Mouse (Mus musculus): ENCODE results near the gene Gadd45a. TPM values are rescaled to one million over a fixed set of nuclear protein-coding genes. Genes with fewer than 3 reads are reported as not detected.
"Not testable (repeated sequence)": the region's sequence is repeated elsewhere in the genome, so short reads cannot be mapped to it uniquely, and the experiment has no call there.

The Gadd45a gene
- polyA plus RNA-seq, 1 experiment from 2014 or later, result 32.7 TPM

DNA sequence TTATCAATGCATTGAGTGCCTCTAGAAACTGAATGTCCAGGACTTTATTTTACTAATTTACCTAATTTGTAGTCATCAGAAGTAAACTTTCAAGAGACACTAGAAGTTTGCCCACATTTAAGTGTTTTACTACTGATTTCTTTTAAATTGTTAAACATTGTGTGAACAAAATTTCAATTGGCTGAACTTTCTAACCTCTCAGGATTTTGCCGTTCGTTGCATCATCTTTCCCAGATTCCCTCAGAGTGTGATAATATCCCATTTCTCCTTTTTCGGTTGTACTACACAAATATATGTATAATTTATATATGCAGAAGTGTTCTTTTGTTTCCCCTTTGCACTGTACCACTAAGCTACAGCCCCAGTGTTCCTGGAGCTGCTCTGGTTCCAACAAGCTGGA lies 7.3 kb downstream of the Gadd45a start:
- H3K9me3 ChIP-seq (replicated peaks), result no peaks in the 10 kb centered on the region
- H3K4me1 ChIP-seq, result peaks cover 9% of the 10 kb centered on the region
- no peak overlapping the region for H3K27ac ChIP-seq
- no peak for ATAC-seq (replicated peaks; ENCODE audit: low FRiP score)
- H3K27me3 ChIP-seq, result no peaks in the 10 kb centered on the region
- WGBS, result 50% methylated on average over 3 of the region's 3 CpGs
- no peak overlapping the region for H3K9ac ChIP-seq
- H3K36me3 ChIP-seq, result 0 out of 2 replicates have a peak, but pooled peaks cover 3% of the 10 kb centered on the region
- H3K4me3 ChIP-seq (replicated peaks), result no peak overlapping the region
- no peak overlapping the region for H3K4me2 ChIP-seq

DNA sequence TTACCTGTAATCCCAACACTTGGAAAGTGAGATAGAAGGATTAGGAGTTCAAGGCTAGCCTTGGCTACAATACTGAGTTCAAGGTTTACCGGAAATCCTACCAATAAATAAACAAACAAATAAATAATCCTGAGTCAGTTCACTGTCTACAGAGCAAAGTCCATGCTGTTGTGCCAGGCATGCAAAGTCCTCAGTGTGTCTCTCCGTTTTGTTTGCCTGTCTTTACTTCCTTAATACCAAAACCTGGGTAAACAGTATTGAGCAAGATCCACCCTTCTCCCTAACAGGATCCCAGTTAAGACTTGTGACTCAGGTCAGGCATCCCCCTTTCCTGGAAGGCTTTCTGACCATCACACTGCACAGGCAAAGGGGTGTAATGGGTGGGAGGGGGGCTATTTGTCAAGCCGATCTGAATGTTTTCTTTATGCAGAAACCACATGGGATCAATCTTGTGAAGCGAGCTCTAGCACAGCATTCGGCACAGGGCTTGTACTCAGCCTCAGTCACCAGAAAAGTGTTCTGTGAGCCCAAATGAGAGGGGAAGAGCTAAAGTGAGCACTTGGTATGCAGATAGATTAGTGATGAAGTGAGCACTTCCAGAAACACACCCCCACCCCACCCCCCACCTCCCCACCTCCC lies 7.8 kb downstream of the Gadd45a start:
- ATAC-seq (replicated peaks; ENCODE audit: low FRiP score), result no peak
- H3K4me2 ChIP-seq, result no peak overlapping the region
- H3K27ac ChIP-seq, result no peak overlapping the region
- no peaks in the 10 kb centered on the region for H3K27me3 ChIP-seq
- peaks cover 5% of the 10 kb centered on the region for H3K4me1 ChIP-seq
- no peaks in the 10 kb centered on the region for H3K36me3 ChIP-seq
- H3K9ac ChIP-seq, result no peak overlapping the region
- H3K4me3 ChIP-seq (replicated peaks), result no peak overlapping the region
- H3K9me3 ChIP-seq (replicated peaks), result no peaks in the 10 kb centered on the region
- 43% methylated on average over 5 of the region's 5 CpGs for WGBS

DNA sequence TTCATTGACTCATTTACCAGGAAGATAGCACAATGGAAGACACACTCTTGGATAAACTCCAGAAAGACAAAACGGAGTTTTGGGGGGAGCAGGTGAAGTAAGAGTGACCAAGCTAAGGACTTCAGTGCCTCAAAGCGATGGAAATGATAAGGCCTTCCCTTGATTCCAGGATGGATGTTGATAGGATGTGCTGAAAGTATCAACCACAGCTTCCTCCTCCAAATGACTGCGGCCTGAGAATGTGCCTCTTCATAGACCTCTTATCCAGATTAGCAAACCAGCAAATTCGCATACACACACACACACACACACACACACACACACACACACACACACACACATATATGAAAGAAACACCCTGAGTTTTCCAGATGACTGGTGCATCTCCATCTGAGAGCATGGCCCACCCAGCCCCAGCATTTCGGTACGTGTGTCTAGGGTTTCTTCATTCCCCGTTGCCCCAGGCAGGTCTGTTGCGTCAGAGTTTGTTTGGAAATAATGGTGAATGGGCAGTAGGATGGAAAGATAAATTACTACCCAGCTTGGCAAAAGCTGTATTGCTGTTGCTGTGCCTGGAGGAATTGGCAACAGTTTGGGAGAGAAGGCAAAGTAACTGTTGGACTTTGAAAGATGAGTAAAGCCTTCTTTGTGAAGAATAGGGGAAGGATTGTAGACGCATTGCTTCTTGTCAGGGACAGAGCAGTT lies 9.7 kb downstream of the Gadd45a start:
- H3K9ac ChIP-seq, result no peak overlapping the region
- no peak overlapping the region for H3K4me2 ChIP-seq
- H3K4me3 ChIP-seq (replicated peaks), result no peak overlapping the region
- 0 out of 2 replicates have a peak, but pooled peaks cover 3% of the 10 kb centered on the region for H3K4me1 ChIP-seq
- no peaks in the 10 kb centered on the region for H3K27me3 ChIP-seq
- no peak overlapping the region for H3K27ac ChIP-seq
- H3K36me3 ChIP-seq, result no peaks in the 10 kb centered on the region
- no peaks in the 10 kb centered on the region for H3K9me3 ChIP-seq (replicated peaks)
- 73% methylated on average over 9 of the region's 9 CpGs for WGBS
- no peak for ATAC-seq (replicated peaks; ENCODE audit: low FRiP score)

DNA sequence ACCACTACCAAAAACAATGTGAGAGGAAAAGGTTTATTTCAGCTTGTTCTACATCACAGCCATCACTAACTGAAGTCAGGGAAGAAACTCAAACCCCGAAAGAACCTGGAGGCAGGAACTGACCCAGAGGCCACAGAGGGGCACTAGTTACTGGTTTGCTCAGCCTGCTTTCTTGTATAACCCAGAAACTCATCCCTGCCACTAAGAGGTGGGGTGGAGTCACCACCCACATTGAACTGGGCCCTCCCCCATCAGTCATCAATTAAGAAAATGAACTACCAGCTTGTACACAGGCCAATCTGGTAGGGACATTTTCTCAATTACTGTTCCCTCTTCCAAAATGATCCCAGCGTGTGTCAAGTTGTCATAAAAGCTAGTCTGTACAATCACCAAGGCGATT lies 10.6 kb downstream of the Gadd45a start:
- WGBS, result 67% methylated on average over 3 of the region's 3 CpGs

DNA sequence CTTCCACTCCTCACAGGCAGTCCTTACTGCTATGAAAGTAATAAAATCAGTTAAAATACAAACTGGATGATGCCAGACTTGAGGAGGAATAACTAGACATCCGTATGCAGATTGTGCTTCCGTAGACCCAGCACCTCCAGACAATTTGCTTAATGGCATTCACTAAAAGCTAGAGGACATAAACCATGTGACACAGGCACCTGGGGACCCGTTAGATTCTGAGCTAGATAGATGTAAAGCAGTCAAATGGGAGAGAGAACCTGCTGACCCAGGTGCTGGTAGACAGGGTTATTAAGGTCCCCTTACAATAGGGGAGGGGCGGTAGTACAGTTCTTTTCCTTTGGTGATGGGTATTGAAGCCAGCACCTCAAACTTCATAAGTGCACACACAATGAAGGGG lies 13.5 kb downstream of the Gadd45a start:
- no peak for ATAC-seq (replicated peaks; ENCODE audit: low FRiP score)
- no peak overlapping the region for H3K4me2 ChIP-seq

More for the DNA sequence above, 10.6 kb downstream of the Gadd45a start:
- Histone ChIP-seq H3K9me3 (replicated peaks) (no peaks in the 10 kb centered on the region), H3K36me3 (no peaks in the 10 kb centered on the region; the same call in 1 of the 2 replicates), H3K4me1 (0 out of 2 replicates have a peak, but pooled peaks cover 3% of the 10 kb centered on the region), H3K9ac (no peak overlapping the region), H3K27me3 (no peaks in the 10 kb centered on the region), H3K4me3 (replicated peaks) (no peak overlapping the region), H3K4me2 (no peak overlapping the region), H3K27ac (no peak overlapping the region)
- no peak for ATAC-seq (replicated peaks; ENCODE audit: low FRiP score)

DNA sequence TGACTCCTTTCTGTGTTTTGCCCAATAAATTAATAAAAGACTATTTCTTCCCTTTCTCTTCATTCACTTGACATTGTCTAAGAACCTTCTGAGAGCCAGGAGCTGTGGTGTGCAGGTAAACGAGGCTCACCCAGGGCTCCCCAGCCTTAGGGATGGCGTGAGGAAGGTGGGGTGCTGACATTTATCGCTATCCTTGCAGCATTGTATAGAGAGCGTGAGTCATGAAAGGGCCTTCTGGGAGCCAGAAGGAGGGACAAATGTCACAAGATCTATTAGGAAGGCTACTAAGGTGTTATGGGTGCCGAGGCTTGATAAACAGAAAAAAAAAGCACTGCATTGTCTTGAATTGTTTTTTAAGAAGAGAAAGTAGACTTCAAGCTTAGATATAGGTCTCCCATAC lies 15.9 kb downstream of the Gadd45a start:
- peaks cover 24% of the 10 kb centered on the region for H3K36me3 ChIP-seq
- H3K9ac ChIP-seq, result no peak overlapping the region
- H3K27ac ChIP-seq, result no peak overlapping the region
- H3K4me3 ChIP-seq (replicated peaks), result no peak overlapping the region
- H3K9me3 ChIP-seq (replicated peaks), result no peaks in the 10 kb centered on the region
- peaks cover 4% of the 10 kb centered on the region; the same call in 1 of the 2 replicates for H3K4me1 ChIP-seq
- ATAC-seq (replicated peaks; ENCODE audit: low FRiP score), result no peak
- WGBS, result 86% methylated on average over 5 of the region's 5 CpGs
- no peak overlapping the region for H3K4me2 ChIP-seq
- H3K27me3 ChIP-seq, result no peaks in the 10 kb centered on the region

More for the DNA sequence above, 13.5 kb downstream of the Gadd45a start:
- no peak overlapping the region for H3K4me3 ChIP-seq (replicated peaks)
- no peaks in the 10 kb centered on the region for H3K27me3 ChIP-seq
- no peak overlapping the region for H3K27ac ChIP-seq
- H3K9me3 ChIP-seq (replicated peaks), result no peaks in the 10 kb centered on the region
- peaks cover 9% of the 10 kb centered on the region; the same call in 1 of the 2 replicates for H3K36me3 ChIP-seq
- no peaks in the 10 kb centered on the region for H3K4me1 ChIP-seq
- 72% methylated on average over 4 of the region's 4 CpGs for WGBS
- no peak overlapping the region for H3K9ac ChIP-seq

DNA sequence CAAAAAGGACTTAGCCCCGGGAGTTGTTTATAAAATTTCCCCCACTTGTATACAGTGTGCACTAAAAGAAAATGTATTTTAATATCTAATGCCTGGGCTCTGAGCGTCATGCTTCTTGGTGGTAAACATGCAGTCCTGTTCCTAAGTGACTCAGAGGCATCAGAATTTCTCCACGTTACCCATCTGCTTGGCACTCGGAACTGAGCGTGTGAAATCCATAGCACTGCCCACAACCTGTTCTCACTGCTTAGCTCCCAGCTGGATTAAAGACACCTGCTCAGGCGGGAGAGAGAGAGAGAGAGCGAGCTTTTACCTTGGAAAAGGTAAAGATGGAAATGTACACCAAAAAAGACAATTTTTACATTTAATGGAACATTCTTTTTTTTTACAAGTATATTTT lies 18.3 kb downstream of the Gadd45a start:
- H3K4me2 ChIP-seq, result not testable (repeated sequence)
- peaks cover 11% of the 10 kb centered on the region; the same call in 1 of the 2 replicates for H3K4me1 ChIP-seq
- WGBS, result 91% methylated on average over 7 of the region's 7 CpGs

DNA sequence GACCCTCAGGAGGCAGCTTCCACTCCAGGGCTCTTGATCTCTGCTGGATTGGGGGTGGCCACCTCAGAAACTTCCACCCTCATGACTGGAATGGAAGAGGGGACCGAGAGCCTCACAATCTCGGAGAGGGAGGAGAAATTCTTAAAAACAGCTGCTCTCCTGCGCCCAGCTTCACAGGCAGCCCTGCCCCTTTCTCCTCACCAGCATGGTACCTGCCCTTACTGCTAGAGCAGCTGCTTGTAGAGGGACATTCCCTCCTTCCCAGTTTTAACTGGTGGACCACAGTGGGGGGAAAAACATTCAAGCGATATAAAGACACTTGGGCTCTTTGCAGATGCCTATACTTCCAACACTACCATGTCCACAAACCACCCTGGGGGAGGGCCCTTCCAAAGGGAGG lies 18.9 kb downstream of the Gadd45a start:
- no peak overlapping the region for H3K27ac ChIP-seq
- no peaks in the 10 kb centered on the region for H3K9me3 ChIP-seq (replicated peaks)
- peaks cover 24% of the 10 kb centered on the region for H3K36me3 ChIP-seq
- H3K4me3 ChIP-seq (replicated peaks), result no peak overlapping the region
- peaks cover 16% of the 10 kb centered on the region for H3K4me1 ChIP-seq
- WGBS, result 72% methylated on average over 4 of the region's 4 CpGs
- no peaks in the 10 kb centered on the region for H3K27me3 ChIP-seq
- H3K4me2 ChIP-seq, result no peak overlapping the region
- no peak for ATAC-seq (replicated peaks; ENCODE audit: low FRiP score)
- no peak overlapping the region for H3K9ac ChIP-seq

More for the DNA sequence above, 18.3 kb downstream of the Gadd45a start:
- H3K27me3 ChIP-seq; H3K9me3 ChIP-seq (replicated peaks); H3K4me3 ChIP-seq (replicated peaks); H3K27ac ChIP-seq; ATAC-seq (replicated peaks; ENCODE audit: low FRiP score); H3K9ac ChIP-seq: not testable (repeated sequence)
- H3K36me3 ChIP-seq, result peaks cover 24% of the 10 kb centered on the region

DNA sequence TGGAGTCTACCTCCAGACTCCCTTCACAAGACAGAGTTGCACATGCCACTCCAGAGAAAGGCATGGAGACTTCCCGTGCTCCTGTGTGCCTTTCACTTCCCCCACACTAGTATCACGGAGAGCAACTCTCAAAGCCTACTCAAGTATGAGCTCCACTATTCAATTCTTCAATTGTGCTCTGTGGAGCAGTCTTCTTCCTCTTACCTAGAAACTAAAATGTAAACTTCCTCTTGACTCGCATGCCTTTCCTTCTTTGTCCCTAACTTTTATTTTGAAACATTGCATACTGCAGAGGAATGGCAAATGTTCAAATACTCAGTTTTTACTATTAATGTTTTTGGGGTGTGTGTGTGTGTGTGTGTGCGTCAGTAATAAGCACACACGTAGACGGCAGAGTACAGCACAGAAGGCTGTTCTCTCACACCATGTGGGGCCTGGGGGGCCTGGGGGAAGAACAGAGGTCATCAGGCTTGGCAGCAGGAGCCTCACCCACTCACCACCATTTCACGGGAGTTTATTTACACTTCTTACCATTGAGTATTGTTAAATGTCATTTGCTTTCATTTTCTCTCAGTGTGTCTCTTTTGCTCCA lies 20.6 kb downstream of the Gadd45a start:
- Histone ChIP-seq H3K4me2 (no peak overlapping the region), H3K27ac (no peak overlapping the region), H3K4me3 (replicated peaks) (no peak overlapping the region), H3K27me3 (no peaks in the 10 kb centered on the region), H3K9ac (no peak overlapping the region), H3K36me3 (peaks cover 24% of the 10 kb centered on the region), H3K9me3 (replicated peaks) (no peaks in the 10 kb centered on the region), H3K4me1 (peaks cover 16% of the 10 kb centered on the region)
- ATAC-seq (replicated peaks; ENCODE audit: low FRiP score), result no peak
- WGBS, result 55% methylated on average over 7 of the region's 7 CpGs

DNA sequence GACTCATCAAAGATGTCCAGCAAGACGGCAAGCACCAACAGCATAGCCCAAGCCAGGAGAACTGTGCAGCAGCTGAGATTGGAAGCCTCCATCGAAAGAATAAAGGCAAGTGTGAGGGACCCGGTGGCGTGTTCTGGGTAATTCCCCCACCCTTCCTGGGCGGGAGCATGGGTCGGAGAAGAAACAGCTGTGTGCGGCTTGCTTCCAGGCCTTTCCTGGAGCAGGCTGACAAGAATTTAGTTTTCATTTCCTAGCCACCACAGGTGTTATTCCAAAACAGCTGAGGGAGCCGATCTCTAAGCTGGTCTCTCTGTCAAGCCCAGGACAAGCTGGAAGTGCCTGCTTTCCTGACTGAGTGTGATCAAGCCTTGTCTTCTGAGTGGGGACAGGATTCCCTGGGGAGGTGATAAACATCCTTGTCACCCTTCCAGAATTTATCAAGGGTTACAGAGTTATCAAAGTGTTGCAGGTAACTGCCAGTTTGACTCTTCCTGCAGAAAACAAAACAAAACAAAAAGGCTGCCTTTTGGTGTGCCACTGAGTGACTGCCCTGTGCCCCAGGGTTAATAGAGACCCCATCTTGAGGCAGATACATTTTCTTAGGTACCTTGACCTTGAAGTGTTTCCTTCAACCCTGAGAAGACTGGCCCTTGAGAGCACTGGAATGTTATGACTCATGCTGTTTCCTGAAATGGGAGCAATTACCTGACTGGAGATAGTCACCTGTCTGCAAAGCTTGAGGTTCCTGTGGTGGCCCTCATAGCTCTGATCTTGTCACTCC lies 21.3 kb downstream of the Gadd45a start:
- H3K9ac ChIP-seq, result no peak overlapping the region
- H3K27ac ChIP-seq, result 0 out of 2 replicates have a peak overlapping the region, but pooled peaks have one; percentile 7
- H3K4me1 ChIP-seq, result peaks cover 17% of the 10 kb centered on the region
- WGBS, result 50% methylated on average over 8 of the region's 8 CpGs
- H3K9me3 ChIP-seq (replicated peaks), result no peaks in the 10 kb centered on the region
- no peak overlapping the region for H3K4me2 ChIP-seq
- ATAC-seq (replicated peaks; ENCODE audit: low FRiP score), result no peak
- H3K36me3 ChIP-seq, result peaks cover 24% of the 10 kb centered on the region
- H3K27me3 ChIP-seq, result no peaks in the 10 kb centered on the region
- no peak overlapping the region for H3K4me3 ChIP-seq (replicated peaks)

DNA sequence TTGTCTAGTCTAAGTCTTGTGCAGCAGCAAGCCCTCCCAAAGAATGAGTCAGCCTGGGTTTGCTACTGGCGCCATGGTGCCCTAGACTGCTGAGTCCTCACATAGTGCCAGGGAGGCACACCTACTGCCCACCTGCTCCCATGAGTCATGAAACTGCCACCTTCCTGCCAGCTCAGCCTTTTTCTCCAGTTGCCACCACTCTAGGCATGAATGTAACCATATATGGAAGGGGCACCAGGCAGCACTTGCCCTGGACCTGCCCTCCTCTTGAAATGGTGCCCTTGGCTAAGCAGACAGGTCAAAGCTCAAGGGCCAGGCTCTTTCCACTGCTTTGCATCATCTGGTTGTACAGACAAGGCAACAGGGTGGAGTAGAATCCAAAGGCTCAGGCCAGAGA lies 22.6 kb downstream of the Gadd45a start:
- H3K4me3 ChIP-seq (replicated peaks), result no peak overlapping the region
- H3K36me3 ChIP-seq, result peaks cover 16% of the 10 kb centered on the region
- no peak overlapping the region for H3K4me2 ChIP-seq
- H3K27me3 ChIP-seq, result no peaks in the 10 kb centered on the region
- H3K27ac ChIP-seq, result no peak overlapping the region
- no peak for ATAC-seq (replicated peaks; ENCODE audit: low FRiP score)
- H3K9ac ChIP-seq, result no peak overlapping the region
- no peaks in the 10 kb centered on the region for H3K9me3 ChIP-seq (replicated peaks)
- H3K4me1 ChIP-seq, result peaks cover 23% of the 10 kb centered on the region
- WGBS, result 96% methylated on average over 1 of the region's 1 CpGs
